In genomic region chr12:7816616-7817015, GRCm38 (mm10) we compare ENCODE assay signal across 10 mouse cellular contexts.
DNase-seq lines count a peak whose midpoint lies in the region; ATAC-seq and TF ChIP-seq lines count a peak whose summit lies in the region.
"Had no signal": no experiment of that assay in that cellular context is flagged by ENCODE, and none has a peak within 500 bp of the region (broad histone marks: within the 10 kb centered on the region; RNA-seq: fewer than 3 reads in every experiment).

No protein-coding gene starts in this region.

- POLR2A ChIA-PET in Patski (lab: Charles Lee): no interaction called here

- no peaks in the 10 kb centered on the region for H3K27me3 ChIP-seq in Patski
- no peaks in the 10 kb centered on the region for H3K27me3 ChIP-seq in forebrain, embryonic 15.5 days
- no peaks in the 10 kb centered on the region for H3K27me3 ChIP-seq in midbrain, embryonic 15.5 days (replicated peaks)

- no peak overlapping the region for H3K27ac ChIP-seq in forebrain, embryonic 15.5 days (replicated peaks)
- no peak overlapping the region for H3K27ac ChIP-seq in midbrain, embryonic 15.5 days
- H3K27ac ChIP-seq: liver, embryonic 14.5 days had no signal

- TF ChIP-seq CTCF in Patski (IDR thresholded peaks at IDR 0.05): no peak

- in situ Hi-C loops in Patski (cut with MboI; ENCODE audit: low pct_unique_long_range_greater_than_20kb): no loop called here

- H3K9me3 ChIP-seq in forebrain, embryonic 15.5 days: no peaks in the 10 kb centered on the region
- no peaks in the 10 kb centered on the region for H3K9me3 ChIP-seq in midbrain, embryonic 15.5 days

- 82% methylated on average over 5 of the region's 5 CpGs for WGBS in forebrain, embryonic 15.5 days
- 85% methylated on average over 5 of the region's 5 CpGs for WGBS in midbrain, embryonic 15.5 days

- no peaks in the 10 kb centered on the region for H3K4me1 ChIP-seq in forebrain, embryonic 15.5 days
- H3K4me1 ChIP-seq in midbrain, embryonic 15.5 days: no peaks in the 10 kb centered on the region

- no peak overlapping the region for H3K4me3 ChIP-seq in forebrain, embryonic 15.5 days
- no peak overlapping the region for H3K4me3 ChIP-seq in midbrain, embryonic 15.5 days
- H3K4me3 ChIP-seq: erythroblast, embryonic 14.5 days had no signal

- H3K4me2 ChIP-seq in forebrain, embryonic 15.5 days (replicated peaks): no peak overlapping the region
- H3K4me2 ChIP-seq in midbrain, embryonic 15.5 days: no peak overlapping the region

- no peak for ATAC-seq in Patski
- ATAC-seq in forebrain, embryonic 15.5 days (replicated peaks): no peak
- no peak for ATAC-seq in midbrain, embryonic 15.5 days (replicated peaks)
- no peak for ATAC-seq in erythroid progenitor cell, adult 5-6 weeks (replicated peaks; ENCODE audit: low FRiP score, poor library complexity, severe bottlenecking)

- CTCF ChIA-PET in Patski (lab: Charles Lee): no interaction called here

- no peaks in the 10 kb centered on the region for H3K36me3 ChIP-seq in forebrain, embryonic 15.5 days
- no peaks in the 10 kb centered on the region for H3K36me3 ChIP-seq in midbrain, embryonic 15.5 days (replicated peaks)

- no peak overlapping the region for H3K9ac ChIP-seq in forebrain, embryonic 15.5 days (replicated peaks)
- no peak overlapping the region for H3K9ac ChIP-seq in midbrain, embryonic 15.5 days
- H3K9ac ChIP-seq: liver, embryonic 14.5 days had no signal

- peak; percentile 4 for DNase-seq in Patski (ENCODE audit: low read depth, low spot score)
- DNase-seq in brain, adult 2 months (ENCODE audit: low read depth, low spot score): peak; percentile 85
- DNase-seq in kidney, postnatal 25 days: peak; percentile 59 to 85
- DNase-seq in lung, postnatal 10 days: peak; percentile 58
- no peak for DNase-seq in spleen, adult 18-20 months

Comparison
In these comparisons a context has a peak if more than half of its experiments do, and no peak if none do; other contexts are left out.
1. DNase-seq: peak in Patski (single experiment), brain, adult 2 months (single experiment), kidney, postnatal 25 days (2 of 2) and lung, postnatal 10 days (single experiment); none in spleen, adult 18-20 months (0 of 2).